Mouse (Mus musculus): ENCODE data around the gene Fanca.

DNA sequence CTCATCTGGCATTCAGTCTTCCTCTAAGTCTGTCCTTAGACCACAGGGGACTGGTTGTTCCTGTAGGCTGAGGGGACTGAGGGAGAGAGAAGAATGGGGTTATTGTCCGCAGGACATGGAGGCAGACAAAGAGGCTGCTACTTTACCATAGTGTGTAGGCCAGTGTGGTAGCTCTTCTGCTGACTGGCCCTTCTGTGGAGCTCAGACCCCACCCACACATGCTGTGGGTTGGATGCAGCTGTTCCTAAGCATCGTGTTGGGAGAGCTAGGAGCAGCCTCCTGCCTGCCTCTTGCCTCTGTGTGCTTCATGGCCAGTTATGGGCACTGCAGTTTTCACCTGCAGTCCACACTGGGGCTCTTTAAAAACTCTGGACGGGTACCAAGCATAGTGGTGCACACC is 61.3 kb downstream of the Fanca start:
- no peak for TF ChIP-seq CTCF (IDR thresholded peaks at IDR 0.05; ENCODE audit: borderline replicate concordance, insufficient read depth, low read length)
- TF ChIP-seq POLR2A (IDR thresholded peaks at IDR 0.05; ENCODE audit: low read depth, low read length): no peak
